Mouse (Mus musculus) kidney, adult 9 months (tissue): ENCODE data around the gene Slc35b2.

Experiments
- DNase-seq: peaks from one replicate; pipeline ENCODE4 v3.0.0; 2022

Slc35b2 gene

GRCm38 (mm10) chr17:45563655-45564530, at the start of gene Slc35b2:
TSS of gene Slc35b2 (plus strand) at chr17:45563874.
- DNase-seq = peak; percentile 95

- no peak for DNase-seq
Measured at GRCm38 (mm10) chr17:45515204-45515726, 48.4 kb upstream of the Slc35b2 start.

- no peak for DNase-seq
Measured at GRCm38 (mm10) chr17:45515806-45516205, 47.9 kb upstream of the Slc35b2 start.

GRCm38 (mm10) chr17:45516488-45516887, 47.2 kb upstream of the Slc35b2 start:
- DNase-seq = peak; percentile 81

- DNase-seq = no peak
Measured at GRCm38 (mm10) chr17:45517135-45517534, 46.5 kb upstream of the Slc35b2 start.

- no peak for DNase-seq
Measured at GRCm38 (mm10) chr17:45517549-45518215, 46.0 kb upstream of the Slc35b2 start.

GRCm38 (mm10) chr17:45518766-45519475, 44.8 kb upstream of the Slc35b2 start:
- DNase-seq = no peak

- no peak for DNase-seq
Measured at GRCm38 (mm10) chr17:45520136-45520535, 43.5 kb upstream of the Slc35b2 start.

- DNase-seq = no peak
Measured at GRCm38 (mm10) chr17:45523263-45523662, 40.4 kb upstream of the Slc35b2 start, which contains the start of gene Tcte1. TSS of gene Tcte1 (plus strand) at chr17:45523434.

GRCm38 (mm10) chr17:45524961-45525360, 38.7 kb upstream of the Slc35b2 start:
- no peak for DNase-seq

- DNase-seq = peak; percentile 69
Measured at GRCm38 (mm10) chr17:45526571-45526970, 37.1 kb upstream of the Slc35b2 start.

- no peak for DNase-seq
Measured at GRCm38 (mm10) chr17:45530346-45530782, 33.3 kb upstream of the Slc35b2 start.

- DNase-seq = no peak
Measured at GRCm38 (mm10) chr17:45532896-45533295, 30.8 kb upstream of the Slc35b2 start.

- DNase-seq = no peak
Measured at GRCm38 (mm10) chr17:45536264-45536663, 27.4 kb upstream of the Slc35b2 start.

GRCm38 (mm10) chr17:45538394-45538793, 25.3 kb upstream of the Slc35b2 start:
- DNase-seq = no peak

GRCm38 (mm10) chr17:45539664-45540063, 24.0 kb upstream of the Slc35b2 start:
- no peak for DNase-seq

GRCm38 (mm10) chr17:45542129-45542528, 21.5 kb upstream of the Slc35b2 start:
- DNase-seq = no peak

GRCm38 (mm10) chr17:45542705-45543104, 21.0 kb upstream of the Slc35b2 start:
- no peak for DNase-seq

GRCm38 (mm10) chr17:45543115-45543514, 20.6 kb upstream of the Slc35b2 start:
- DNase-seq = no peak

- DNase-seq = no peak
Measured at GRCm38 (mm10) chr17:45544001-45544872, 19.4 kb upstream of the Slc35b2 start.

- no peak for DNase-seq
Measured at GRCm38 (mm10) chr17:45544873-45545277, 18.8 kb upstream of the Slc35b2 start.
